Mouse (Mus musculus): ENCODE results near the gene Lipe.

DNA sequence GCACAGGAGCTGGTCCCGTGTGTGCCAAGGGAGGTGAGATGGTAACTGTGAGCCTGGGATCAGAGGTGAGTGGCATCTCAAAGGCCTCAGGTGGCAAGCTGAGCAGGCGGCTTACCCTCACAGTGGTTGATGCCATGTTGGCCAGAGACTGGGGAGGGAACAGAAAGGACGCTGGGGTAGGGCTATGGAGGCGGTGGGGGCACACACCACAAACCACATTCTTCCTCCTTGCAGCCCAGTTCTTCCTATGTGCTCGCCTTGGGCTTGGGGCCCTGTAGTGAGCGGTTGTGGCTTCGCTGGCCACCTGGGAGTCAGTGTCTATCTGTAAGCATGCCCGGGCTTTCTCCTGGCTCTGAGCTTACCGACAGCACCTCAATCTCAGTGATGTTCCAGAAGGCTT lies 13.7 kb downstream of the Lipe start:
- TF ChIP-seq EP300 (optimal IDR thresholded peaks at IDR 0.05), result no peak
- no peak for TF ChIP-seq CTCF (IDR thresholded peaks at IDR 0.05; ENCODE audit: low read depth)
